Mouse (Mus musculus) cerebellum, postnatal 4 days (tissue): ENCODE measurements around the gene Olfr691.
"Not testable (repeated sequence)": the region's sequence is repeated elsewhere in the genome, so short reads cannot be mapped to it uniquely, and the experiment has no call there.

Experiments
- DNase-seq, 2 experiments: peaks; one replicate each; pipeline ENCODE4 v3.0.0; 2022; ENCODE audit warnings: low spot score in 2 of 2, mixed read lengths in 1 of 2

Gene Olfr691

DNA sequence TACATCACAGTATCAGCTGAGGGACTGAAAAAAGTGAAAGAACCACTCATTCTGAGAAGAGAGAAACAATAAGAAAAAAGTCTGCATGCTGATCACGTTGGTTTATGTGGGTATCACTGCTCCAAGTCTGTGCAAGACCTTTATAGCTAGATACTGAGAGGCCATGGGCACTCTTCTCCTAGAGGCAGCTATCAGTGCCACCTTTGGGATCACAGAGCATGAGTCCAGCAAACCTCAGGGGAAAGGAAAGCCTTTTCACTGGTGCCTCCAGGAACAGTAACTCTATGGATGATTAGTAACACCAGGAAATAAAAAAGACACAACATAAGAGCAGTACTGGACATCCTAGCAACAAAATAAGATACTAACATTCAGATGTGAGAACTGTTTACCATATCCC is at the start of gene Olfr691:
Gene Olfr691, minus strand, starts transcription at position 101 of the 400 bp plus-strand sequence.
- DNase-seq: no peak

DNA sequence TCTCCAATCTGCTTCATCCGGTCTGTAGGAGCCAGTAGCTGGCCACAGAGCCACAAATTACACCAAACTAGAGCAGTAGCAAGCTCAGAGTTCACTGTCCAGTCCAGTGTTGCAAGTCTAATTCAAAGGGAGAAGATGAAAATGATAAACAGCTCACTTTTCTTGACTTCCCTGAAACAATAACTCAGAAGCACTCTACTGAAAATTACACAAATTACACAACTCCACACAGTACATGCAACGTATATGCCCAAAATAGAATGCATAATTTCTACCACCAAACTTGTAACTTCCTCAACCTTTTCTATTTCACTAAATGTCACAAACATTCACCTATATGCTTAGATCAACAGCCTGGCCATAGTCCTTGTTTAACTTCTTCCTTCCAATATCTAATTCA is 48.2 kb upstream of the Olfr691 start:
- no peak for DNase-seq

DNA sequence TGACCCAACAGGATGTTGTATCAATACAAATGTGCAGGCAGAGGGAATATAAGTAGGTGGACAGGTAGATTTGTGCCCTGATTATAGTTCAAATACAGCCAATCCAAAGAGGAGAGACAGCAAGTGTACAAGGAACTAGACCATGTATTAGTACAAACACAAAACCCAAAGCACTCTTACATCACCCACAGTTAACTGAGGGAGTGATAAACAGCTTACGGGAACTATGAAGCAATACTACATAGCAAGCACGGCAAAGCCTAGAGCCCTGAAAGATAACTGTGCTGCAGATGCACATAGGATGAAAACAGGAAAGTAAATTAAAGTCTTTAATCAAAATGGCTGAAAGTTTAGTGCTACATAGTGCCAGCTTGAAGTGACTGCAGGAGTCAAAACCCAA is 45.6 kb upstream of the Olfr691 start:
- DNase-seq: no peak

DNA sequence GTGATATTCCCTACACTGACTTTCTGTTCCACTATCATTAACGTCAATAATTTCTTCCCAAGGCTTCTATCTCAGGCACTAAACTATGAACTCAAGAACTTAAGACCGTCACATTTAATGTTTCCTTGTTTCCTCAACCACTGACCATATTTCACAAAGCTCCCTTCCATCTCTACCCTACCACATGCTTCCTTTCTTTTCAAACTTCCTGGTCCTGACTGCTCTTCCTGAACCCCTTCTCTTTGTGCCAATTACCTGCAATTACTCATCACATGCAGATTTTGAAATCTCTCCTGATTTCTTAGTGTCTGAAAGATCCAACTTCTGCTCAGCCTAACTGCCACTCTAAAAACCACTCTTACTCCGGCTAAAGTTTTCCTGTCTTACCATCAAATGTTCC is 38.3 kb upstream of the Olfr691 start:
- DNase-seq: no peak

DNA sequence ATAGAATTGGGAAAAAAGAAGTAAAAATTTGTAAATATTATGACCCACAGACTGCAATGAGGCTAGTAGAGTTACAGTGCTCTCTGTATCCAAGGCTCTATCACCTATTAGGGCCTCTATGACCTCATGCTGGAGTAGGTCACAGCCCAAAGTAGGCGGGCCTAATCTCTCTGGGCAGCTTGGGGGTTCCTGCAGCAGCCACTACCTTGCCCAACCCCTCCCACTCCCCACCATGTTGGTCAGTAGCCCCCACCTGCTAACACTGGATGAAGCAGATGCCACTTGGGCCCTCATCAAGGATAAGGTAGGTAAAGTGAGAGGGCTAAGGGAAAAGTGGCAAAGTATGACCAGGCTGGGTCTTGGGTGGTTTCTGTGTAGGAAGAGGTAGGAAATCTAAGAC is 32.8 kb upstream of the Olfr691 start, which contains the start of gene Gm5901:
Gene Gm5901, plus strand, starts transcription at position 173 of the 400 bp plus-strand sequence.
- DNase-seq: no peak

DNA sequence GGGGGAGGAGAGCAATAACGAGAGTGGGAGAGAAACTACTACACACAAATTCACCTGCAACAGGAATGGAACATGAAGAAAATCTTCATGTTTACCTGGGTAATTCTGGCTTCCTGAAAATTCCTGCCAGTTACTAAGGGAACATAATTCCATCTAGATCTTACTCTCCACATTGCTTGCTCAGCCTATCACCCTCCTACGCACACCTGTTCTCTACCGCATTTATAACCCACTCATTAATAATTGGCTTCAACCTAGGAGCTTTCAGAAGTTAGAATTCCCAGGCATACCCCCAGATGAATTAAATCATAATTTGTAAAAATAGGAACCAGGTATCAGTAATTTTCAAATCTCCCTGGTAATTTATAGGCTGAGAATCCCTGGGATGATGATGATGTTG is 31.9 kb upstream of the Olfr691 start:
- no peak for DNase-seq

DNA sequence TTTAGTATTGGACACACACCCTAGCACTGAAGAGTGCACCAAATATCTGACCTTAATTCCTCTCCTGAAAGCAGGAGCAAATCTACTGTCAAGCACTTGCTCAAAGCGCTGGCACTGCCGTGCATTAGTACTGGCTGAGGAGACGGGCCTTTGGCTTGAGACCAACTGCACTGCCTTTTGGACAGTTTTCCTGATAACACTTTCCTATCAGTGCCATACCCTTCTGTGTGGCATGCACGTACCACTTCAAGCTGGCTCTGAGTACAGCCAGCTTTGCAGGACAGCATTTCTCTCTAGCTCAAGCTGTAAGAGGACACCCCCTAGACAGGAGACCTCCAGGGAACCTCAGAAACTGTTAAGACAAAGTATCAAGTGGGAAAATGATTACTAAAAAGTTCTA is 31.4 kb upstream of the Olfr691 start:
- no peak for DNase-seq

DNA sequence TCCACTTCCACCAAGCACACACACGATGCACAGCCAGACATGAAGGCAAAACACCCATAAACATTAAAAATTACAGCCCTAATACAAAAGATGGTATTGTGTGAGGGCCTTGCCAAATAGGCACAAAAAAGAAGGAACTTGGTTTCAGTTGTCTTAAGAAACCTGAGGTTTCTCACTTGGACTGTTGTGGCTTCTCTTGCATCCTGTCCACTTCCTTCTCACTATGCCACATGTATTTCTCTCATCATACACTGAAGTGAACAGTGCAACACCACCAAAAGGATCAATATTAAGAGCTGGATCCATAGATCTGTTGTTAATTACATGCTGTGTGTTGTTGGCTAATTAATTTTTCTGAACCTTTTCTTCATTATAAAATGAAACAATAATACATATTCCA is 30.8 kb upstream of the Olfr691 start:
- DNase-seq: no peak

DNA sequence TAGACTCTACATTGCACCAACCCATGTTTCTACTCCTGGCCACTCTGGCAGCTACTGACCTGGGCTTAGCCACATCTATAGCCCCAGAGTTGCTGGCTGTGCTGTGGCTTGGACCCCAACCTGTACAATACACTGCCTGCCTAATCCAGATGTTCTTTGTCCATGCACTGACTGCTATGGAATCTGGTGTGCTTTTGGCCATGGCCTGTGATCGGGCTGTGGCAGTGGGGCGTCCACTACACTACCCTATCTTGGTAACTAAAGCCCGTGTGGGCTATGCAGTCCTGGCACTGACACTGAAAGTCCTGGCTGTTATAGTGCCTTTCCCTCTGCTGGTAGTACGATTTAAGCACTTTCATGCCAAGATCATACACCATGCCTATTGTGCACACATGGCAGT is 26.5 kb upstream of the Olfr691 start:
- DNase-seq: no peak

DNA sequence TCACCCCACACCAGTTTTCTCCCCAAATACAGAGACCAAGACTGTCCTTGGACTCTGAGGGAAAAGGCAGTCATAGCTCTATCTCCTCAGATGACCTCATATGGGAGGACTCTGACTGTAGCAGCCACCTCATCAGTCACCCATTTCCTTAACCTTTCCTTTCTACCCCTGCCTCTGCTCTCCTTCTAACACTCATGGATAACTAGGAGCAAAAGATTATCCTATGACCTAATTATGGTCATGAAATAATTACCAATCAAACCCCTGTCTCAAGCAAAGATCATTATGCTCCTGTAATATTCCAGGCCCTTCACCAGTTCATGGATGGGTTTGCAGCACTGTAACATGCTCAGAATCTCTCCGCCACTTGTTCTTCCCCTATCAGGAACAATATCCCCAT is 25.9 kb upstream of the Olfr691 start, which contains the start of gene Olfr692:
Gene Olfr692, plus strand, starts transcription at position 301 of the 400 bp plus-strand sequence.
- no peak for DNase-seq

DNA sequence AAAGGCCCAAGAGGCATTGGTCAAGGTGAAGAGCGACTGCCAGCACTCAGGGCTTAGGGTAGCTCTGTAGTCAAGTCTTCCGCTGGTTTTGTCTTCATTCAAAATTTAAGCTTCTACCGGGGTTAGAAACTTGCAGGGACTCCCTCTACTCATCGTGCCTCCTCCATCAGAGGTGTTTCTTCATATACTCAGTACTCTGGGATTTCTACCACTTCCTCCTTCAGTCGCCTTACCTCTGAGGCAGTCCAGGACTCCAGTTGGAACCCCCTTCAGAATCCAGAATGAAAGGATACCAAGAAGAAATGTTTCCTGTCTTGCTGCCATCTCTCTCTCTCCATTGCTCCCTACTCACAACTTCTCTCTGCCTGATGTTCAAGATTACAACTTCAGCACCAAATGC is 25.2 kb upstream of the Olfr691 start:
- no peak for DNase-seq

DNA sequence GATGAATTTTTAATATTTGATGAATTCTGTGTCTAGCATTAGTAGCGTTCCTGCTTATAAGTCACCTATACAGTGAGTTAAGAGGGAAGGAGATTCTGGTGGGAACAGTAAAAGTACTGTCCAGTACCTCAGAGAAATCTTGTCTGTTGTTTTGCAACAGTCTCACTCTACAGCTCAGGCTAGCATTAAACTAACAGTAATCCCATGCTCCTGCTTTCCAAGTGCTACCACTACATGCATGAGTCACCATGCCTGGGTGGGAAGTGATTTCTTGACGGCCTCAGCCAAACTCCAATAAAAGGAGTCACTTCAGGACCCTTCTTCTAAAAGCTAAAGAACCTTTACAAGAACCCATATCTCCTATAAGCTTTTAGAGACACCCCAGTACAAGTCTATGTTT is 19.6 kb upstream of the Olfr691 start:
- DNase-seq: no peak

DNA sequence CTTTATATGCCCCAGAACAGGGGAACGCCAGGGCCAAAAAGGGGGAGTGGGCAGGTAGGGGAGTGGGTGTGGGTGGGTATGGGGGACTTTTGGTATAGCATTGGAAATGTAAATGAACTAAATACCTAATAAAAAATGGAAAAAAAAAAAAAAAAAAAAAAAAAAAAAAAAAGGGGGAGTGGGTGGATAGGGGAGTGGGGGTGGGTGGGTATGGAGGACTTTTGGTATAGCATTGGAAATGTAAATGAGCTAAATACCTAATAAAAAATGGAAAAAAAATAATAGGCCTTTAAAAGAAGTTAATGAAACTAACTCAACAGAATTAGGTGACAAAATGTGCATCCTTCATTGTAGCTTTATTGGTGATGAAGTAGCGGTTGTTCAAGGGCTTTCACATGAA is 14.4 kb upstream of the Olfr691 start:
- not testable (repeated sequence) for DNase-seq

DNA sequence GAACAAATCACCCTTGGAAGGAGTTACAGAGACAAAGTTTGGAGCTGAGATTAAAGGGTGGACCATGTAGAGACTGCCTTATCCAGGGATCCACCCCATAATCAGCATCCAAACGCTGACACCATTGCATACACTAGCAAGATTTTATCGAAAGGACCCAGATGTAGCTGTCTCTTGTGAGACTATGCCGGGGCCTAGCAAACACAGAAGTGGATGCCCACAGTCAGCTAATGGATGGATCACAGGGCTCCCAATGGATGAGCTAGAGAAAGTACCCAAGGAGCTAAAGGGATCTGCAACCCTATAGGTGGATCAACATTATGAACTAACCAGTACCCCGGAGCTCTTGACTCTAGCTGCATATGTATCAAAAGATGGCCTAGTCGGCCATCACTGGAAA is 14.0 kb upstream of the Olfr691 start:
- DNase-seq: not testable (repeated sequence)

DNA sequence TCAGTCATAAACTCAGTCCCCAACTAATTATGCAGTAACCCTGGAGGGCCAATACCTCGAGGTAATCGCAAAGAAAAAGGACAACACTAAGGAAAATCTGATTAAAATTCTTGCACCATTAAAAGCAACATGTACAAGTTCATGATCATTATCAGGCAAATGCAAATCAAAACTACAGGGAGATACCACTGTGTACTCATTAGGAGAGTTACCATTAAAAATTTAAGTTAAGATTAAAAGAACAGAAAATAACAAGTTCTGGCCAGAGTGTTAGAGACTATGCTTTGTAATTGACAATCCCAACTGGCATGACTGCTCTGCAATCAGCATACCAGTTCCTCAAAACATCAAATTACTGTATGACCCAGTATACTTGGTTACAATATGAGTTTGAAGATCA is 682 bp upstream of the Olfr691 start:
- DNase-seq: no peak

DNA sequence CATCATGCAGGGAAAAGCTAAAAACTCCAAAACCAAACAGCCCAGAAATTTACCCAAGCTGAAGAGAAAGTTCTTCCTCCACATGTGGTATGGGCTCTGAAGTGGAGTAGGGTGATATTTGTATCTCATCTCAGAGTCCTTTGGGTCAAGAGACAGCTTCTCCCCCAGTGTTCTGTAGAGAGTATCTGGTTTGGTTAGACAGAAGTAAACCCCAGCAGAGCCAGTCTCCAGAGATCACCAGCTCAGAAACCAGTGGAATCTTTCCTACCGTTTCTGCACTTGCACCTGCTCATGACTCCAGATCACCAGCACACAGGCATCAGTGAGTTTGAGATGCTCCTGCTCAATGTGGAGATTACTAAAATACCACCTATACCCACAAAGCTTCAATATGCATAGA is 8.1 kb downstream of the Olfr691 start, which contains the start of gene Olfr690:
Gene Olfr690, minus strand, starts transcription at position 101 of the 400 bp plus-strand sequence.
- no peak for DNase-seq

DNA sequence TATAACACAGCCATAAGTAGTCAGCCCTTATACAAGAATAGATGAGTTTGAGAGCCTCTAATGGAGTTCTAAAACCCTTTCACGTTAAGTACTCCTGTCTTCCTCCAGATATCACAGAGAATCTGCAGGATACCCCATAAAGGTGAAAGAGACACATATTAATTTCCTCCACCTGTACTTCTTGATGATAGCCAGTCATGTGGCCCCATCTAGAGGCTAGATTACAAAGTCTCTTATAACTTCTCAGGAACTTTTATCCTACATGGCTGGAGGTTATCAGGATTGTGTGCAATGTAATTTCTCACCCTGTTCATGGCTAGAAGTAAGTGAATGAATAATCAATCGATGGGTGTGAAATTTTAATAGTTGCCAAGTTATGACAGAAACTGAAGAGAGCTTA is 16.8 kb downstream of the Olfr691 start:
- no peak for DNase-seq

DNA sequence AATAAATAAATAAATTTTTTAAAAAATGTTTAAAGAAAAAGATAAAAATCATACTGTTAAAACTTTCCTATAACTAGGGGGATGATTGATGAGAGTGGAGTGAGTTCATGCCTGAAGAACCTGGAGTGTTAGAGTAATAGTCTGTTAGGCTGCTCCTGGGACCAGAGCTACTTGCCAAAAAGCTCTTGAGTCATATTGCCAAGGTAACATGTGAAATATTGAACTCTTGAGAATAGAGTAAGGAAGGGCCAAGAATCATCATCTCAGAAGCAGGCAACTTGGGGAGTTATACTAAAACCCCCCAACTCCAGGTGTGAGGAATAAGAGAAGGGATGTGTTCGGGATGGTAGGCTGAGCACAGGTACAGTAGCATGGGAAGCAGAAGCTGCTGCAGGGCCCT is 31.2 kb downstream of the Olfr691 start, which contains the start of gene Olfr689:
Gene Olfr689, plus strand, starts transcription at position 301 of the 400 bp plus-strand sequence.
- DNase-seq: no peak

DNA sequence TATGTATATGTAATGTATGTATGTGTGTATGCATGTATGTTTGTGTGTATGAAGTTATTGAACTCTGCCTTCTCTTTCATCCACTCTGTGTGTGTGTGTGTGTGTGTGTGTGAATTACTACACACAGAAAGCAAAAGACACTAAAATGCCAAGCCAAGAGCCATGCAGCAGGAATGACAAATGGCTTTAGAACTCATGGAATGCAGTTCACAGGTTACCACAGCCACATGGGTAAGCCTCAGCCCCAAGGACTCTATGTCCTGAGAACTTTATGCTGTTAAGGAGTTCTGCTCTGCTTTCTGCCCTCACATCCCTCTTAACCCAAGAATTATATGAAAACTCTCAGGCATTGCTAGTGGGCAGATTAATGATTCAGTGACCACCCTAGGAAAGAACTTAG is 52.0 kb downstream of the Olfr691 start:
- DNase-seq: no peak

DNA sequence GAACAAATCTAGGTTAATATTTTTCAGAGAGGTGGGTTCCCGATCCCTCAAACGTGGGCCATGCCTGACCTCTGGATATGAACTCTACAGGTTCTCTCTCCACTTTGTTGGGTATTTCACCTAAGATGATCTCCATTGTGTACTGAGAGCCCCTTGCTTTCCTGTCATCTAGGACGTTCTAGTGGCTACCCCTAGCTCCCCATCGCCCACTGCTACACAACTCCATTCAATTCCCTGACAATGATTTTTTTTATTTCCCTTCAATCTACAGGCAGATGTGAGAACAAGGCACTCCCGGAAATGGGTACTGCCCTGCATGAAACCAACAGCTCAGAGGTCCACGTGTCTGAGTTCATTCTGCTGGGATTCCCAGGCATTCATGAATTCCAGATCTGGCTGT is 54.3 kb downstream of the Olfr691 start, which contains the start of gene Olfr688:
Gene Olfr688, plus strand, starts transcription at position 301 of the 400 bp plus-strand sequence.
- no peak for DNase-seq
